Mouse (Mus musculus): ENCODE measurements around the gene Polq. TPM values are rescaled to one million over a fixed set of nuclear protein-coding genes. Genes with fewer than 3 reads are reported as not detected.

The Polq gene
- polyA plus RNA-seq, 1 experiment from 2014 or later: 9.9 TPM

Other genes with a start within 250 kb of the Polq start
- gene Slc15a2, start 226.8 kb upstream of the Polq start, polyA plus RNA-seq (2014; fragmentation: Nextera tagmentation; extraction: Ambion mirVana): 5.5 and 12.3 TPM in 2 replicates
- gene Iqcb1, start 183.4 kb upstream of the Polq start, polyA plus RNA-seq (2014; fragmentation: Nextera tagmentation; extraction: Ambion mirVana): 40.0 and 45.5 TPM in 2 replicates
- gene Eaf2, start 136.8 kb upstream of the Polq start, polyA plus RNA-seq (2014; fragmentation: Nextera tagmentation; extraction: Ambion mirVana): 6.0 and 7.6 TPM in 2 replicates
- gene Golgb1, start 136.6 kb upstream of the Polq start, polyA plus RNA-seq (2014; fragmentation: Nextera tagmentation; extraction: Ambion mirVana): 104 and 116 TPM in 2 replicates
- 2.2 and 2.3 TPM in 2 replicates for gene Hcls1, start 76.8 kb upstream of the Polq start, polyA plus RNA-seq (2014; fragmentation: Nextera tagmentation; extraction: Ambion mirVana)
- gene Fbxo40, start 21.3 kb upstream of the Polq start, polyA plus RNA-seq (2014; fragmentation: Nextera tagmentation; extraction: Ambion mirVana): 0.24 and 1.2 TPM in 2 replicates